Mouse (Mus musculus) WW6 (cell line): ENCODE measurements around the gene Rhobtb1.

Source experiments
- DNase-seq: peaks from one replicate; pipeline ENCODE4 v3.0.0-alpha.2; 2013; ENCODE audit warnings: low read depth, low spot score

The Rhobtb1 gene

GRCm38 (mm10) chr10:69210659-69211058, 59.4 kb downstream of the Rhobtb1 start:
- no peak for DNase-seq

GRCm38 (mm10) chr10:69211560-69211959, 60.3 kb downstream of the Rhobtb1 start:
- no peak for DNase-seq

DNA sequence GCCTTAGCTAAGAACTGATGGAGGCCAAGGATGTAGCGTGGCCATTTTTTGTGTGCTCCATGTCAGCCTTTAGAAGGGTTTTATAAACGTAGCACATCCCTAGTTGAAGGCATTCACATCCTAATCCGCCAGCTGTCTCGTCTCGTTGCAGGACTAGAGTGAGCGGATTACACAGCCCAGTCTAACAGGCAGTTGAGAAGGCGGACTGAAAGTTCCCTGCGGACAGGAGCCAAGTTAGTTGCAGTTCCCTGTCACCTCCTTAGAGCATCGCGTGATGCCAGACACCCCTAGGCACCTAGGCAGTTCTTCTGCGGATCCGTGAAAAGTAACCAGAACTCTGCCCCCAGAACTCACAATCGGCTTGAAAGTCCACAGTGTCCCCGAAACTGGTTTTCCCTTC, 60.7 kb downstream of the Rhobtb1 start:
- DNase-seq: no peak

DNA sequence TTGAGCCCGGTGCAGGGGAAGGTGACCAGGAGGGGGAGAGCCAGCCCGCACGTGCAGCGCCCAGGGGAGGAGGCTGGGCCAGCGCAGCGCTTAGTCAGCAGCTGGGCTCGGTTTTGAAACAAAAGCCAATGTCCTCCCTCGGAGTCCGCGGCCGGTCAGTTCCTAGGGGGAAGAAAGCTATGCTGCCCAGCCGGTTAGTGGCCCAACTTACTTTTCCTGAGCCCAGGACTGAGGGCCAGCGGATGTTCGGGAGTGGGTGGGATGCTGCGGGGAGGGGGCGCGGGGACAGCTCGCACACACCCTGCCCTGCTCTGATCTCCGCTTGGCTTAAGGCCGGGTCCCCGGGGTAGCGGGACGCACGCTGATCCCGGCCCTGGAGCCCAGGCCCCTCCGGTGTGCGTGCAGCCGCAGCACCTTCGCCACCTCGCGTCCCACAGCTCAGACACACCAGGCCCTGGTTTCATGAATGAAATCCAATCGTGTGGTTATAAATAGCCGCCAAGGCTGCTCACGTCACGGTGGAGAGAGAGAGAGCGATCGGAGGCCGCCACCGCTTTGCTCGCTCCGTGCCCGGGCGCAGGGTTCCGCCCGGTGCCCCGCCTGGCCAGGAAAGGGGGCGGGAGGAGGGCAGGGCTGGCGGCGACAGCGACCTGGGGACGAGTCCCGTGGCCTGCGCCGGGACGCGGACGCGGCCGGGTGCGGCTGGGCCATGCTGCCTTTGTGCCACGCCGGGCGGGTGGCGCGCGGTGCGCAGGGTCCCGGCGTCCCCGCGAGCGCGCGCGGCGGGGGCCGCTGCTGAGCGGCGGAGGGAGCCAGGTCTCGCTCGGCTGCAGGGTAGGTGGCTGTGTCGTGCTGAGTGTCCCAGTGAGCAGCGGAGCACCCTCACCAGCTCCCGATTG, 61.6 kb downstream of the Rhobtb1 start, which contains the start of gene A930033H14Rik:
TSS of gene A930033H14Rik (minus strand) at position 557 of the 899 bp plus-strand sequence.
- no peak for DNase-seq

GRCm38 (mm10) chr10:69213451-69213877, 62.2 kb downstream of the Rhobtb1 start:
- DNase-seq: no peak

GRCm38 (mm10) chr10:69213986-69214385, 62.8 kb downstream of the Rhobtb1 start:
- no peak for DNase-seq

GRCm38 (mm10) chr10:69217127-69217690, 66.0 kb downstream of the Rhobtb1 start:
- DNase-seq: no peak

DNA sequence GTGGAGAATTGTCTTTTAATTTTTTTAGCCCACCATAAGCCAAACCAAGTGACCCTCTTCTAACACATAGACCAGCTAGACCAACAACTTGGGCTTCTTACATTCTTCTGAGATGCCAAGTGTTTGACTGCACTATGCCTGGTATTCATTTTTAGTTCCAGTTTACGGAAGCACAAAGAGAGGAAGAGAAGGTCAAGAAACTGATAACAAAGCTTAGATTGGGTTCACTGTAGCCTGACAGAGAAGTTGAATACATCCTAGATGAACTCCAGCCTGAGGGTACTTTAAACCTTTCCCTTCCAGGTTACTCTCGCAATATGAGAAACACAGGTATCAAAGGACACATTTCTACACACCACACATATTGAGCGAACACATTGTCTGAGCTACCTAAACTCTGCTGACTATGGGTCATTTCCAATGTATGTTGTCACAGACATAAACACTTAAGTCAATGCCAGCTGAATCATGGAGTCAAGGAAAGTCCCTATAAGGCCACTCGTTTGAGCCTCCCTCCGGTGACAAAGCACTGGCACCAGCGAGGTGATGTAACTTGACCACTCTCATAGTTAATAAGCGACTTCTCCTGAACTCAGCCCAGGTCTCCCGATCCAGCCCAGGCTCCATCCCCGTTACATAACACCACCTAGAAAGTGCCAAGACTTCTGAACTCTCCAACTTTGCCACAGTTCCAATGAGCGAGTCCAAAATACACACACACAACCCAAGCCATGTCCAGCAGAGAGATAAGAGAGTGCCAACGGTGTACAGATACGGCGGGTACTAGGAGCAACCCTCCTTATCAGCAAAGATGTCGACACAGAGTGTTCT, 67.4 kb downstream of the Rhobtb1 start:
- DNase-seq: no peak

GRCm38 (mm10) chr10:69219289-69219626, 68.0 kb downstream of the Rhobtb1 start:
- DNase-seq: no peak

GRCm38 (mm10) chr10:69220296-69220695, 69.1 kb downstream of the Rhobtb1 start:
- DNase-seq: no peak

GRCm38 (mm10) chr10:69221148-69221547, 69.9 kb downstream of the Rhobtb1 start:
- DNase-seq: no peak

DNA sequence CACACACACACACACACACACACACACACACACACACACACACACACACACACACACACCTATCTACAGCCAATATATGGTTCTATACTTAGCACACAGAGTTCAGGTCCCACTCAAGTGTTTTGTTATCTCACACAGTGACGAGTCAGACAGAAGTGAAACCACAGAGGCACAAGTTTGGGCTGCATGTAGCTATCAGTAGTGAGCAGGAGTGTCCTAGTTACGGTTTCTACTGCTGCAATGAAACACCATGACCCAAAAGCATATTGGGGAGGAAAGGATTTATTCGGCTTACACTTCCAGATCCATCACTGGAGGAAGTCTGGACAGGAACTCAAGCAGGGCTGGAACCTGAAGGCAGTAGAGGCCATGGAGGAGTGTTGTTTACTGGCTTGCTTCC, 70.7 kb downstream of the Rhobtb1 start:
- DNase-seq: no peak

DNA sequence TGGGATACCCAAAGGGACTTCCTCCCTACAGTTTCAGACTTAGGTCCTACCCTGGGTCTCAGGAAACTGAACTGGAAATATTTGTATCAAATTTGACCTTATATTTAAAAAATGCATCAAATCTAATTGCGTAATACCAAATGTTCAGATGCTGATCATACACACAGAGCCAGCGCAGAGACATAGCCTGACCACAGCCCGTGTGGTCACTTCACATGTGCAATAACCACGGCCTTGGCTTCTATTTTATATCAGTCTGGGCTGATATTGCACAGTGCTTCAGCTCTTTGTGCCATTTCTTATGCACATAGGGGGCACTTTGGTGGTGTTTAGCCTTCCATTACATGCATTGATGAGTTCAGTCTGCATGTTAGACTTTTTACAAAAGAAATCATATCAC, 72.0 kb downstream of the Rhobtb1 start:
- no peak for DNase-seq

- DNase-seq: no peak
These were observed 73.0 kb downstream of the Rhobtb1 start for GRCm38 (mm10) chr10:69224276-69224675.

- DNase-seq: no peak
These were observed 74.2 kb downstream of the Rhobtb1 start for GRCm38 (mm10) chr10:69225471-69225870.

GRCm38 (mm10) chr10:69225951-69226350, 74.7 kb downstream of the Rhobtb1 start:
- no peak for DNase-seq

DNA sequence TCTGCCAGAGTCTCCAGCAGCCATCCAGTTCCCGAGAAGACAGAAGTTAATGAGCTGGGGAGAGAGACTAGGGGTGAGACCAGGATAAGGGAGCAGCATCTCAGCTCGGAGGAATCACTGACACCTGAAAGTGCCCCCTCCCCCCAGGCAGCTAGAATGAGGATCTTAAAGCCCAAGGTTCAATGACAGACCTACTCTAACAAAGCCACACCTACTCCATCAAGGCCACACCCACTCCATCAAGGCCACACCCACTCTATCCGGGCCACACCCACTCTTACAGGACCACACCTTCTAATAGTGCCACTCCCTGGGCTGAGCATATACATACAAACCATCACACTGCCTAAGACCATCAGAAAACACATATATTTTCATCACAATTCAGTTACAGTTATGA, 86.0 kb downstream of the Rhobtb1 start:
- DNase-seq: no peak

DNA sequence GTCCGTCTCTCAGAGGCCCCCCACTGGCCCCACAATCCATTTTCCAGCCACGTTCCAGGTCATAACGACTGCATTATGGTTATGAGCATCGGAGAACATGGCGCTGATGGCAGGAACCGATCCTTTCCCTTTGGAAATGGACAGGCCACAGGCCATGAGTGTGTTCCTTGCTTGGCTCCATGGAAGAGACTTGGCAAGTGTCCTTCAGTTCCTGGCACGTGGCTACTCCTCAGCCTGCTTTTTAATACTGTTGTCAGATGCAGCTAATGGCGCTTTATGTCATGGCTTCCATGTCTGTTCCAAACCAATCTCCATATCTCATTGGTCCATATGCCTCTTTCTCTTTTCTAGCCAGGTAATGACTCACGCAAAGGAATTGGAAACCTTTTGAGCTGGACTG, 86.5 kb downstream of the Rhobtb1 start:
- DNase-seq: no peak

DNA sequence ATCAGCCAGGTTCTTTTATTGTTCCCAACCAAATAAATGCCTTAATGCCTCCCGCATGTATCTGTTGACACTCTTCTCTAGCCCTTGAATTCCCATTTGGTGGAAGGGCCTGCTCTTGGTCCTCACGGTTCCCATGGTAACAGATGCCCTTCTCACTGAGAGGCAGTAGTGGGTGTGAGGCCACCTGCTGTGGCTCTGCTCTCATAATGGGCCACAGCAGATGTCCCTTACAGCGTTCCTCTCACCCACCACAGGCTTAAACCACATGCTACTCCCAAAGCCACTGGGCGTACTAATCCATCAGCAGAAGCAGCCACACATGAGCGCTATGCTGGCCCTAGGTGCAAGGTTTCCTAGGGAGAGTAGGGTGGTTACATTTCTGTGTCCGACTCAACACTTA, 87.1 kb downstream of the Rhobtb1 start:
- DNase-seq: no peak

DNA sequence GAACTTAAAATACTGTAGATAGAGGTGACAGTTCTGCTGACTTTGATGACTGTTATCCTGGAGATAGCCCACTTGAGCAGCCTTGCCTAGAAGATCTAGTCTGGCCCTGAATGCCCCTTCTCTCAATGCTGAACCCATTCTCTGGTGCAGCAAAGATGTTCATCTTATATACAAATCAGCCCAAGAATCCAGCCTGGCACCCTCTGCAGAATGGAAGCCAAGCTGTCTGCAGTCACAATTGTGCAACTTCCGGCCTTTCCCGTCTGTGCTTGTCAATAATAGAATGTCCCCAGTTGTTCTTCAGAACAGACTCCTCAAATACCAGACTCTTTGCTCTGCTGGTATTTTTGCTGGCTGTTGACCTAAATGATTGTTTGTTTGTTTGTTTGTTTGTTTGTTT, 89.3 kb downstream of the Rhobtb1 start:
- no peak for DNase-seq

- DNase-seq: no peak
These were observed 93.9 kb downstream of the Rhobtb1 start for GRCm38 (mm10) chr10:69245151-69245550.
